Mouse (Mus musculus) heart, embryonic 11.5 days (tissue): ENCODE results near the gene Kcnip4. TPM values are rescaled to one million over a fixed set of nuclear protein-coding genes. Genes with fewer than 3 reads are reported as not detected.

Experiments
- ATAC-seq: fragments of 200-750 bp; cut with Nextera tagmentation; replicated peaks from 2 replicates; pipeline ENCODE4 v1.8.0; 2017; ENCODE audit warnings: moderate library complexity; ENCODE audit not compliant: insufficient number of reproducible peaks, low FRiP score, low TSS enrichment
- H3K27ac ChIP-seq: fragments of 300-500 bp; sonication (generic); 2 replicates; pipeline ENCODE4 v1.5.1; 2014; ENCODE audit warnings: mild to moderate bottlenecking, low read depth, low read length
- H3K27me3 ChIP-seq: fragments of 300-500 bp; sonication (generic); 2 replicates; pipeline ENCODE4 v1.6.1; 2014; ENCODE audit warnings: mild to moderate bottlenecking, low read length, mixed read lengths; ENCODE audit not compliant: control insufficient read depth, insufficient read depth
- H3K36me3 ChIP-seq: fragments of 300-500 bp; sonication (generic); 2 replicates; pipeline ENCODE4 v1.6.1; 2014; ENCODE audit warnings: mild to moderate bottlenecking, low read length, moderate library complexity, mixed read lengths; ENCODE audit not compliant: control insufficient read depth, insufficient read depth
- H3K4me1 ChIP-seq: fragments of 300-500 bp; sonication (generic); 2 replicates; pipeline ENCODE4 v1.6.1; 2014; ENCODE audit warnings: low read length; ENCODE audit not compliant: control insufficient read depth, insufficient read depth
- H3K4me2 ChIP-seq: fragments of 300-500 bp; sonication (generic); 2 replicates; pipeline ENCODE4 v1.6.1; 2014; ENCODE audit warnings: mild to moderate bottlenecking, moderate library complexity
- H3K4me3 ChIP-seq: fragments of 300-500 bp; sonication (generic); 2 replicates; pipeline ENCODE4 v1.5.1; 2014; ENCODE audit warnings: low read depth, low read length
- H3K9ac ChIP-seq: fragments of 300-500 bp; sonication (generic); 2 replicates; pipeline ENCODE4 v1.6.1; 2014; ENCODE audit warnings: mild to moderate bottlenecking, low read depth, low read length, moderate library complexity
- H3K9me3 ChIP-seq: fragments of 300-500 bp; sonication (generic); replicated peaks from 2 replicates; pipeline ENCODE4 v1.6.1; 2016; ENCODE audit warnings: low read length; ENCODE audit not compliant: control insufficient read depth
- WGBS: fragments of 180-500 bp; shearing (Covaris S2); extraction: QIAGEN DNeasy Blood & Tissue Kit; methylation state at CpG from one replicate; pipeline ENCODE4 v1.1.7; 2014; ENCODE audit not compliant: insufficient replicate concordance; 5-methylcytosine and 5-hydroxymethylcytosine counted together
- polyA plus RNA-seq: library from polyadenylated mRNA; unstranded; fragments of >200 nt; fragmentation: Nextera tagmentation; extraction: Ambion mirVana; gene quantifications from 2 replicates; pipeline ENCODE4 v1.2.1, GENCODE M21; 2014

Kcnip4 gene
- polyA plus RNA-seq, 1 experiment from 2014 or later: 0.63 TPM

- H3K36me3 ChIP-seq: no peaks in the 10 kb centered on the region
- no peaks in the 10 kb centered on the region for H3K27me3 ChIP-seq
- no peaks in the 10 kb centered on the region for H3K9me3 ChIP-seq
- 73% methylated on average over 3 of the region's 3 CpGs for WGBS
- no peak for ATAC-seq
- H3K4me3 ChIP-seq: no peak overlapping the region
- no peak overlapping the region for H3K27ac ChIP-seq
- no peaks in the 10 kb centered on the region for H3K4me1 ChIP-seq
- H3K4me2 ChIP-seq: no peak overlapping the region
- no peak overlapping the region for H3K9ac ChIP-seq
Observed at GRCm38 (mm10) chr5:49498743-49499142, 26.0 kb downstream of the Kcnip4 start.

DNA sequence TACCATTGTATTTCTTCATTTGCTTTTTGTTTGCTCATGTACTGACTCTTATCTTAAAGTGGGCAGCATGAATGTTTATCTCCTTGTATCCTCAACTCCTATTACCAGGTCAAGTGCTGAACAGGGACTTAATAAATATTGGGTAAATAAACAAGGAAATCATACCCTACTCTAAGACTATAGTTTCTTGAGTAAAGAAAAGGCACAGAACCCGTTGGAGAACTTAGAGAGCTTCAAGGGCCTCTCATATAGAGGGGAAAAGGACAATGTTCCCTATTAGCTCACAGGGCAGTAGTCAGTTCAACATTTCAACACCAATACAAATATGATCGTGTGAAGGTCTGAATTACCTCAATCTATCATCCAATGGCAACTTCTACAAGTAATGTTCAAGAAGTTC lies 37.4 kb downstream of the Kcnip4 start:
- Histone ChIP-seq H3K4me2 (no peak overlapping the region), H3K27me3 (no peaks in the 10 kb centered on the region), H3K36me3 (no peaks in the 10 kb centered on the region), H3K4me1 (no peaks in the 10 kb centered on the region), H3K27ac (no peak overlapping the region), H3K4me3 (no peak overlapping the region), H3K9ac (no peak overlapping the region), H3K9me3 (no peaks in the 10 kb centered on the region)
- WGBS: 62% methylated on average over 2 of the region's 2 CpGs
- ATAC-seq: no peak

DNA sequence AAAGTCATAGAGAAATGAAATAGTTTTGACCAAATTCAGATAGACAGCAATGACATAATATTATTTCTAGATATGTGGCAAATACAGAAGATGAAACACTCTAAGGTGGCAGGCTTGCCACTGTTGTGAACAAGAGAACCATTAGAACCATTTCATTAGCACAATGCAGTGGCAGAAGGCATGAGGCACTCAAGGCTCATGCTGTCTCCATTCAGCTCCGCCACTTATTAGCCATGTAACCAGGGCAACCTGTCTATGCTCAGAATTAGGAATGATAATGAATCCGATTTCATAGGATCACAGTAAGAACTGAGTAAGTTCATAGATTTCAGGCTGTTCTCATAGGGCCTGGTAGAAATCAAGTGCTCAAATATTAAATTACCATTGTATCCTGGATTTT lies 54.0 kb downstream of the Kcnip4 start:
- Histone ChIP-seq H3K36me3 (no peaks in the 10 kb centered on the region), H3K27me3 (no peaks in the 10 kb centered on the region), H3K4me2 (no peak overlapping the region), H3K27ac (no peak overlapping the region), H3K4me3 (no peak overlapping the region), H3K9ac (no peak overlapping the region), H3K4me1 (no peaks in the 10 kb centered on the region), H3K9me3 (no peaks in the 10 kb centered on the region)
- WGBS: 75% methylated on average over 2 of the region's 2 CpGs
- no peak for ATAC-seq

GRCm38 (mm10) chr5:49460643-49461276 lies 63.9 kb downstream of the Kcnip4 start:
- Histone ChIP-seq H3K36me3 (no peaks in the 10 kb centered on the region), H3K9me3 (no peaks in the 10 kb centered on the region), H3K27ac (no peak overlapping the region), H3K4me1 (no peaks in the 10 kb centered on the region), H3K9ac (no peak overlapping the region), H3K4me3 (no peak overlapping the region), H3K4me2 (no peak overlapping the region), H3K27me3 (no peaks in the 10 kb centered on the region)
- 76% methylated on average over 6 of the region's 6 CpGs for WGBS
- no peak for ATAC-seq

DNA sequence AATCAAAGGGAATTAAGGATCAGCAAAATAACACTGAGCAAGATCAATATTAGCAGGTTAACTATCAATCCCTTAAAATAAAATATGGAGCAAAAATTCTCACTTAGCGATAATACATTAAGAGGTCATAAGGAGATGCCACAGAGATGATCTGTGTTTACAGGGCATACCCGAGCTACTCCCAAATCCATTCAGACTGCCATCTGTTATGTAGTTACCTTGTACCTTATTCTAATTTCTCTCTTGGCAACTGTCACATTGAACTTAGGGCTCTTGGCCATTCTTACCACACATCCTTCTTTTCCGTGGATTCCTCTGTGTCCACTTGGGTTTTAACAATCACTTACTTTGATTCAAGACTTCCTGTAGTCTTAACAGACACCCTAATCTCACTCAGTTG lies 71.6 kb downstream of the Kcnip4 start:
- WGBS: 68% methylated on average over 3 of the region's 3 CpGs
- H3K4me2 ChIP-seq: no peak overlapping the region

GRCm38 (mm10) chr5:49451295-49451694 lies 73.4 kb downstream of the Kcnip4 start:
- Histone ChIP-seq H3K9ac (no peak overlapping the region), H3K4me2 (no peak overlapping the region), H3K9me3 (no peaks in the 10 kb centered on the region), H3K27ac (no peak overlapping the region), H3K27me3 (no peaks in the 10 kb centered on the region), H3K4me1 (no peaks in the 10 kb centered on the region), H3K4me3 (no peak overlapping the region), H3K36me3 (no peaks in the 10 kb centered on the region)
- no peak for ATAC-seq

More for the DNA sequence above, 71.6 kb downstream of the Kcnip4 start:
- Histone ChIP-seq H3K27me3 (no peaks in the 10 kb centered on the region), H3K4me1 (no peaks in the 10 kb centered on the region), H3K9ac (no peak overlapping the region), H3K9me3 (no peaks in the 10 kb centered on the region), H3K4me3 (no peak overlapping the region), H3K36me3 (no peaks in the 10 kb centered on the region), H3K27ac (no peak overlapping the region)
- no peak for ATAC-seq

DNA sequence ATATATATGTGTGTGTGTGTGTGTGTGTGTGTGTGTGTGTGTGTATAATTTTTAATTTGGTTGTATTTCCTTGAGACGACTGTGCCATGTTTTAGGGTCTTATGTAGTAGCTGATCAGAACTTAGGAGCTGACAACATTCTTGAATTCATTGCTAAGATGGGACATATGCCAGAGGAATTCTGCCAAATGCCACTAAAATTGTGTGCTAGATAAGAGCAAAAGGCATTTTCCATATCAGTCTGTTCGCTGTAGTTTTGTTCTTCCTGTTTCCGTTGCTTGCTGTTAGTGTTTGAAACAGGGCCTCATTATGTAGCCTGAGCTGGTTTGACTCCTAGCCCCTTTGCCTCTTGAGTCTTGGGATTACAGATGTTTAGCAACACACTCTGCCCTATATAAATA lies 73.8 kb downstream of the Kcnip4 start:
- Histone ChIP-seq H3K9me3 (no peaks in the 10 kb centered on the region), H3K4me2 (no peak overlapping the region)
- no peak for ATAC-seq

DNA sequence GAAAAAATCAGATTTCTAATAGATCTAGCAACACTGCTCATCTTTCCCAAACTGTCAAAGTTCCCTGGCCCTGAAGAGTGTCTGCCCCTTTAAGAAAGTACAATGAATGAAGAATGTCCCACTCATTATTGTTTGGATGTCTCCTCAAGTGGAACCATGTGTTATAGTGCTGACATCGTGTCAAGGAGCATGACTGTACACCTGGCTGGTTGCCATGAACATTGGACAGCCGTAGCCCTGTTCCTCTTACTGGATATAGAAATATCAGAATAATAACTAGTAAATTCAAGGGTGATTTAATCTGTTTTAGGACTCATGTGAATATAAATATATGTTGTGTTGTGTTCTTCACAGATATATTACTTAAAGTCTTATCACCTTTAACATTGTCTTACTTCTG lies 87.5 kb downstream of the Kcnip4 start:
- Histone ChIP-seq H3K36me3 (no peaks in the 10 kb centered on the region), H3K9ac (no peak overlapping the region), H3K4me1 (no peaks in the 10 kb centered on the region), H3K4me3 (no peak overlapping the region), H3K27ac (no peak overlapping the region), H3K27me3 (no peaks in the 10 kb centered on the region), H3K9me3 (no peaks in the 10 kb centered on the region), H3K4me2 (no peak overlapping the region)
- no peak for ATAC-seq
- 56% methylated on average over 2 of the region's 2 CpGs for WGBS

More for the DNA sequence above, 73.8 kb downstream of the Kcnip4 start:
- 56% methylated on average over 3 of the region's 3 CpGs for WGBS
- H3K4me1 ChIP-seq: no peaks in the 10 kb centered on the region
- H3K4me3 ChIP-seq: no peak overlapping the region
- H3K27me3 ChIP-seq: no peaks in the 10 kb centered on the region
- H3K36me3 ChIP-seq: no peaks in the 10 kb centered on the region
- H3K9ac ChIP-seq: no peak overlapping the region
- H3K27ac ChIP-seq: no peak overlapping the region

DNA sequence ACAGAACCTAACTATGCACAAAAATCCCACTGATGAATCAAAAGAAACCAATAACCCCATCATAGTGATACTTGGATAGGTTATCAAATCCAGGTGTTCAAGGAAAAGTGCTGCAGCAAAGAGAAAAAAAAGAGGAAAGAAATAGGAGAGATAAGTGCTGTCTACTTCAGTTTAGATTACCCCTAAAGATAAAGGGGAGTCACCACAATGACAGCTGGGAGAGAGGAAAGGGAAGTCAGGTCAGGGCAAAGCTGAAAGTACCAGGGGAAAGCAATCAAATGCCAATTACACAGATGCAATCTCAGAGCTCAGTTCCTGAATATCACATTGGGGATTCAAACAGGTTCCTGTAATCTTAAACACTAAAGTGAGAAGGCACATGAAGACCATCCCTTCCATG lies 97.0 kb downstream of the Kcnip4 start:
- Histone ChIP-seq H3K36me3 (no peaks in the 10 kb centered on the region), H3K27ac (no peak overlapping the region)

More for the DNA sequence above, 97.0 kb downstream of the Kcnip4 start:
- Histone ChIP-seq H3K9ac (no peak overlapping the region), H3K9me3 (no peaks in the 10 kb centered on the region), H3K4me3 (no peak overlapping the region), H3K4me2 (no peak overlapping the region), H3K4me1 (no peaks in the 10 kb centered on the region), H3K27me3 (no peaks in the 10 kb centered on the region)
- no peak for ATAC-seq
